Mouse (Mus musculus): Measurements from ENCODE around the gene Vav2. TPM values are rescaled to one million over a fixed set of nuclear protein-coding genes. Genes with fewer than 3 reads are reported as not detected.

The Vav2 gene
- polyA plus RNA-seq, 1 experiment from 2014 or later, result 16.9 TPM

DNA sequence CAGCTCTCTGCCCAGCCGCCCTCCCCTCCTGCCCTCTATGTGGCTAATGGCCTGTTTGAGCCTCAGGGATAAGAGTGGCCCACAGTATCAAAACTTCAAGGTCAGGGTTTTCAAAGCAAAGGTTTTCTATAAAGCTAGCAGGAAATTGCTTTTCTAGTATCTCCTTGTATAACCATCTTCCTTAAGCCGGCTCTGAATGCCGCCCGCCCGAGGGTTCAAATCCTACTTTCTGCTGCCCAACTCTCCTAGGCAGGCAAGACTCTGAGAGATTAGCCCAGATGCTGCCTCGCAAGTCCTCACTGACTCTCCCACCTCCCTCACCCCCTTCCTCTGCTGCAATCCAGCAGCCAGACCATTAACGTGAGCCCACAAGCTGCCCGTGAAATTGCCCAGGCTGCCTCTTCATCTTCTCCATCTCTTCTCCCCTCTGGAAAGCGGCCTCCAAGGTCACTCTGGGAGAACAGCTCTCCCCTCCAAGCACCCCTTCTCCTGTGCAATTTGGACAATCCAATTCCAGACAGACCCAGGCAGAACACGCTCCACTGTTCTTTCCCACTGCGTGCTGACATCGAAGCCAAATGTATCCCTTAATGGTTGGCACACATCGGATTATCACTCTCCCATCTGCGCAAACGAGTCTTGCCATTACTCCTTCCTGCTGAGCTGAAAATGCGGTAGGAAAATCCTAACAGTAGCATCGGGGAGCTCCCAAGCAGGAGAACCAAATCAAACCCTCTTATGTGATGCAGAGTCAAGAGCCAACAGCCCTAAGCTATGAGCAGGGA, 30.0 kb downstream of the Vav2 start:
- Histone ChIP-seq H3K9me3 (peaks cover 12% of the 10 kb centered on the region; the same call in 1 of the 2 replicates), H3K4me3 (no peak overlapping the region), H3K27ac (no peak overlapping the region), H3K36me3 (peaks cover 24% of the 10 kb centered on the region), H3K27me3 (ENCODE audit: insufficient read depth, poor library complexity, severe bottlenecking) (no peaks in the 10 kb centered on the region), H3K4me1 (replicated peaks) (peaks cover 67% of the 10 kb centered on the region)
- WGBS, result 70% methylated on average over 17 of the region's 17 CpGs
- DNase-seq (ENCODE audit: low spot score), result no peak

DNA sequence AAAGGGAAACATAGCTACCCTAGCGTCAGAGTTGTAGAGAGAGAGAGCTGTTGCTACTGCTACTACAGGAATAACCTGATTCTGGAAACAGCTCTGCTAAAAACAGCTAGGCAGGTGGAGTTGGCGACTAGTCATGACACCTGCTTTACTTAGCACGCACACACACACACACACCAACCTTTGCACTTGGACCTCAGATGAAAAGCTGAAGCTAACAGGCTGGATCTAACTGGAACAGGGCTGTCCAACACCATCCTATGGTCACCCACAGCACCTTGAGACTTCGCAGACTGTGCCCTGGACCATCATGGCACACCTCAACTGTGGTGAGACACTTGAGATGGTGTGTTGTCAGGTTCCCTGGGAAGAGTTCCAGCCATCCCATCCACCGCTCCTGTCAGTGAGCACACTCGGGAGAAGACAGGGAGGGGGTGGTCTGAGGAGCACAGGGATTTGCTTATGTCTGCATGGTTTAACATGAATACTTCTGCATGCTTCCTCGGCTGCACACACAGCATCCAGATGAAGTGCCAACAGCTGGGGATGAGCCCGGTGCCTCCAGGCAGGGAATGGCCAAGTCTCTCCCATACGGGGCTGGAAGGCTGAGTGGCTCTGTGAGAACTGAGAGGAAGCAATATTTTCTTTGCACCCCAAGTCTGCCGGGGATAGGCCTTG, 32.5 kb downstream of the Vav2 start:
- no peak overlapping the region for H3K4me3 ChIP-seq
- DNase-seq (ENCODE audit: low spot score), result no peak
- H3K27me3 ChIP-seq (ENCODE audit: insufficient read depth, poor library complexity, severe bottlenecking), result no peaks in the 10 kb centered on the region
- H3K4me1 ChIP-seq (replicated peaks), result peaks cover 92% of the 10 kb centered on the region
- H3K27ac ChIP-seq, result no peak overlapping the region
- H3K9me3 ChIP-seq, result peaks cover 4% of the 10 kb centered on the region; the same call in 1 of the 2 replicates
- WGBS, result 69% methylated on average over 10 of the region's 10 CpGs
- H3K36me3 ChIP-seq, result peaks cover 10% of the 10 kb centered on the region

DNA sequence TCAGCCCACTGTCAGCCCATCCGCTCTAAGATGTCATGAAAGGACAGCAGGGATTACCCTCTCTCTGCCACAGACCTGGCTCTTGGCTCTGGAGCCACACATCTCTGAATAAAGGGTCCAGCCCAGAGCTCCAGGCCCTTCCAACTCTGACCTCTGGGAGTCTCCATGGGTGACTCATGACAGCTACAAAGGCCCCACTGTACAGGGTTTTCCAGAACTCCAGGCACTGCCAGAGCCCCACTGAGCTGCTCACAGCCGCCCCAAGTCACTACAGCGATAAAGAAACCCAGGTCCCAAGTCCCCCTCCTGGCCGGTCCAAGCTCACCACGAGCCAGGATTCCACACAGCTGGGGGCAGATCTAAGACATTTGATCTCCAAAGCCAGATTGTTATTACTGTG, 34.6 kb downstream of the Vav2 start:
- WGBS, result 26% methylated on average over 5 of the region's 5 CpGs
- peaks cover 93% of the 10 kb centered on the region for H3K4me1 ChIP-seq (replicated peaks)
- H3K27me3 ChIP-seq (ENCODE audit: insufficient read depth, poor library complexity, severe bottlenecking), result no peaks in the 10 kb centered on the region
- peak overlapping the region; percentile 31 for H3K27ac ChIP-seq
- peaks cover 1% of the 10 kb centered on the region; the same call in 1 of the 2 replicates for H3K9me3 ChIP-seq
- DNase-seq (ENCODE audit: low spot score), result no peak
- H3K36me3 ChIP-seq, result peaks cover 7% of the 10 kb centered on the region
- H3K4me3 ChIP-seq, result no peak overlapping the region

DNA sequence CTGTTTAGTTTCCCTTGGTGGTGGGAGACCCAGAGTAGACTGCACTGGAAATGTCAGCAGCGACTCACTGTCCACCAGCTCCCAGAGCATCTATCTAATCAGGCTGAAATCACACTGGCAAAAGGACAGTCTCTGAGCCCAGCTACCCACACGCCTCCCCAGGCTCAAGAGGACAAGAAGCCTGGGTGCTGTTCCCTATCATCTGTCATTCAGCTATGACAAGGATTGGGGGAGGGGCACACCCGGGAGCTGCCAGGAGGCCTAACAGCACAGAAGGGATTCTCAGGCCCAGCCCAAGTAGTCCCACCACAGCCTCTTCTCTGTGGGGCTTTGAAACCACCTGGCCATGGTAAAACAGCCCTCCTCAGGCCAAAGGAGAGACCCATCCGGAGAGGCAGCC, 36.1 kb downstream of the Vav2 start:
- 53% methylated on average over 4 of the region's 4 CpGs for WGBS
- peak overlapping the region; percentile 69 for H3K27ac ChIP-seq

DNA sequence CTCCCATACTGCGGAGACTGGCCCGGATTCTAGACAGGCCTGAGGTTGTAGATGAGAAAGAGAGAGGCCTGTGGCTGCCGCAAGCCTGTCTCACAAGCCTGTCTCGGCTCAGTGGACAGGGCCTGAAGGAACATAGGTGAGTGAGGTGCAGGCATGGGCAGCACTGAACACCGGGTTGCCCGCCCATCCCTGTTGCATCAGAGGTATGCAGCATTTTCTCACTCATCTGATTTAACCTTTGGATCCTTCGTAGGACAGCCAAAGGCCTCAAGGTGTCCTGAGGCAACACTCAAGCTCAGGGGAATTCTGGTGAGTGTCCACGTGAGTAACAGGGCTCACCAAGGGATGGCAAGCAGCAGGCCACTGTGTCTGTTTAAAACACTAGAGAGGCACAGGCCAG, 36.5 kb downstream of the Vav2 start:
- Histone ChIP-seq H3K27ac (peak overlapping the region; percentile 69), H3K4me3 (no peak overlapping the region), H3K9me3 (peaks cover 4% of the 10 kb centered on the region; the same call in 1 of the 2 replicates), H3K36me3 (peaks cover 26% of the 10 kb centered on the region), H3K4me1 (replicated peaks) (peaks cover 77% of the 10 kb centered on the region), H3K27me3 (ENCODE audit: insufficient read depth, poor library complexity, severe bottlenecking) (no peaks in the 10 kb centered on the region)
- DNase-seq (ENCODE audit: low spot score), result no peak
- WGBS, result 78% methylated on average over 8 of the region's 8 CpGs

More for the DNA sequence above, 36.1 kb downstream of the Vav2 start:
- DNase-seq (ENCODE audit: low spot score), result no peak
- Histone ChIP-seq H3K4me1 (replicated peaks) (peaks cover 78% of the 10 kb centered on the region), H3K27me3 (ENCODE audit: insufficient read depth, poor library complexity, severe bottlenecking) (no peaks in the 10 kb centered on the region), H3K9me3 (peaks cover 4% of the 10 kb centered on the region; the same call in 1 of the 2 replicates), H3K4me3 (no peak overlapping the region), H3K36me3 (peaks cover 22% of the 10 kb centered on the region)

DNA sequence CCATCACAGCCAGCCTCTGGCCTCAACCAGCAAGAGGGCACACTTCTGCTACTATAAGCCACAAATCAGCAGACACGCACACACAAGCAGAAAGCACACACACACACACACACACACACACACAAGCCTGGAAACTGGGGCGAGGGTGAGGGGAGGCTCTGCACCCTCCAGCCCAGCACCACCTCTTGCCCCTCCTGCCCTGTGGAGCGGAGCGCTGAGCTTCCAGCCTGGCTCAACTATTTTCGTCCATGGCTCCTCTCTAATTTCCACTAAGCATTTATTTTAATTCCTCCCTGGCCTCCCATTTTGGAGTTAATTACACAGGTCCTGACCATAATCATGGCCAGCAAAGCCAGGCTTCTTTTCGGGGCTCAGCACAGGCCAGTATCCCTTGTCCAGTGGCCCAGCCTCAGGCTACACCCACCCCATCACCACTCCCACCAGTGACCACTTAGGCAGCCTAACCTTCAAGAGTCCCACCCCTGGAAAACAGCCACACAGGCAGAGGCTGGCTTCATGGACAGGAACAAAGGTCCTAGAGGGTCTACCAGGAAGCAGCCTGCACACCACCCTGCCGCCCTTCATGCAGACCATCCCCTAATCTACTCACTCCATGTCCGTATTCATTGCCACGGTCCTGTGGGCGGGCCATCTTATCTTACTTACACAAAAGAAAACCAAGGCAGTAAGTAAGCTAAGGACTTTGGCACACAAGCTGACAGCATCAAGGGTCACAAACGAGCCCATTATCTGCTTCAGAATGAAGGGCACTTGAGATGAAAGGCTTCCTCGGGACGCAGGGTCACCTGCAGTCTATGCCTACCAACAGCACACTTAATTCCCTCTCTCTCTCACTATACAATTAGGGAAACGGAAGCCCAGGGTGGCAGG, 37.3 kb downstream of the Vav2 start:
- Histone ChIP-seq H3K27ac (peak overlapping the region; percentile 69), H3K4me1 (replicated peaks) (peaks cover 73% of the 10 kb centered on the region), H3K9me3 (peaks cover 4% of the 10 kb centered on the region; the same call in 1 of the 2 replicates), H3K27me3 (ENCODE audit: insufficient read depth, poor library complexity, severe bottlenecking) (no peaks in the 10 kb centered on the region), H3K36me3 (peaks cover 35% of the 10 kb centered on the region), H3K4me3 (no peak overlapping the region)
- no peak for DNase-seq (ENCODE audit: low spot score)
- WGBS, result 56% methylated on average over 14 of the region's 14 CpGs

DNA sequence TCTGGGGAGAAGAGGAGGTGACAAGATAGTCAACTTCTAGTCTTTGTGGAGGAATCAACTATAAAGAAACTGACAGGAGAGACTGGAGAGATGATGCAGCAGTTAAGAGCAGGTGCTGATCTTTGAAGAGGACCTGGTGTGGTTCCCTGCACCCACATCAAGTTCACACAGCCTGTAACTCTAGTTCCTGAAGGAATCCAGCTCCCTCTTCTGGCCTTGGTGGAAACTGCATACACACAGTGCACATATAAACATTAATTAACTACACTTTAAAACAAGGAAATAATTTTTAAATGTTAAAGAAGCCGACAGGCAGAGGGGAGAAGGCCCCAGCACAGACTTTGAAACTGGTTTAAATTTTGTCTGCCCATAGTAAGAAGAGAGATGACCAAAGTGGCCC, 39.6 kb downstream of the Vav2 start:
- Histone ChIP-seq H3K27me3 (ENCODE audit: insufficient read depth, poor library complexity, severe bottlenecking) (no peaks in the 10 kb centered on the region), H3K4me1 (replicated peaks) (peaks cover 50% of the 10 kb centered on the region), H3K27ac (no peak overlapping the region), H3K36me3 (peaks cover 45% of the 10 kb centered on the region), H3K9me3 (peaks cover 4% of the 10 kb centered on the region; the same call in 1 of the 2 replicates), H3K4me3 (no peak overlapping the region)
- DNase-seq (ENCODE audit: low spot score), result no peak
- WGBS, result 97% methylated on average over 1 of the region's 1 CpGs

DNA sequence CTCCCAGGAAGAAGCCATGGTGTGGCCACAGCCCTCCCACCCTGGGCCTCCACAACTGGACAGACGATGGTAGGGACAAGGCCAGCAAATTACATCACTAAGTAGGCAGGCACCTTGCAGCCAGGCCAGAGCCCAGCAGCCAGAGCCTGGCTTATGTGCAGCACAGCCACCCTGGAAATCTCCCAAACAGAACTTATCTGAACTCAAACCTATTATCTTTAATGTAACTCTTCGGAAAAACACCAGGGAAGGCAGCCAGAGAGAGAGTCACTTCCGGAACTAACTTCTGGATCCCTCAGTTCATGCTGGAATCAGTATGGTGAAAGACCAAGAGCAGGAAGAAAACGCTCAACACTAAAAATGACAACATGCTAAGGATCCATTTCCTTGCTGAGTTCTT, 45.1 kb downstream of the Vav2 start:
- Histone ChIP-seq H3K27ac (0 out of 2 replicates have a peak overlapping the region, but pooled peaks have one; percentile 40), H3K4me3 (no peak overlapping the region), H3K36me3 (peaks cover 41% of the 10 kb centered on the region), H3K4me1 (replicated peaks) (peaks cover 59% of the 10 kb centered on the region), H3K27me3 (ENCODE audit: insufficient read depth, poor library complexity, severe bottlenecking) (no peaks in the 10 kb centered on the region), H3K9me3 (no peaks in the 10 kb centered on the region)
- DNase-seq (ENCODE audit: low spot score), result no peak
- WGBS, result 85% methylated on average over 4 of the region's 4 CpGs

DNA sequence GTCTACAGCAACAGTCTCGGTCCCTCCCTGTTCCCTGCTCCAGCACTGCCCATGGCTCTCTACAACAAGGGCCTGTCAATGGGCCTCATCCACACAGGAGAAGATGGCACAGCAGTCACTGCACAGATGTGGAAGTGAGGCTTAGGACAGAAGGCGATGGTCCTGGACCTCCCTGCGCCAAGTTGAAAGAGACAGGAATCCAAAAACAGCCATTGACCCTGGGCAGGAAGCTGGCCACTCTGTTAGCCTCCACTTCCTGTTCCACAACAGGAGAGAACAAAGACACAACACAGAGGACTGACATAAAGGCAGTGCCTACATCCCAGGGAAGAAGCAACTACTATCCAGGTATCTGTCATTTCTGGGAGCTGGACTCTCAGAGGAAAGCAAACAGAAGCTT, 45.6 kb downstream of the Vav2 start:
- H3K27me3 ChIP-seq (ENCODE audit: insufficient read depth, poor library complexity, severe bottlenecking), result no peaks in the 10 kb centered on the region
- 91% methylated on average over 3 of the region's 3 CpGs for WGBS
- H3K27ac ChIP-seq, result peak overlapping the region; percentile 40; the same call in 1 of the 2 replicates
- no peak for DNase-seq (ENCODE audit: low spot score)
- no peaks in the 10 kb centered on the region for H3K9me3 ChIP-seq
- H3K36me3 ChIP-seq, result peaks cover 36% of the 10 kb centered on the region
- no peak overlapping the region for H3K4me3 ChIP-seq
- H3K4me1 ChIP-seq (replicated peaks), result peaks cover 64% of the 10 kb centered on the region

DNA sequence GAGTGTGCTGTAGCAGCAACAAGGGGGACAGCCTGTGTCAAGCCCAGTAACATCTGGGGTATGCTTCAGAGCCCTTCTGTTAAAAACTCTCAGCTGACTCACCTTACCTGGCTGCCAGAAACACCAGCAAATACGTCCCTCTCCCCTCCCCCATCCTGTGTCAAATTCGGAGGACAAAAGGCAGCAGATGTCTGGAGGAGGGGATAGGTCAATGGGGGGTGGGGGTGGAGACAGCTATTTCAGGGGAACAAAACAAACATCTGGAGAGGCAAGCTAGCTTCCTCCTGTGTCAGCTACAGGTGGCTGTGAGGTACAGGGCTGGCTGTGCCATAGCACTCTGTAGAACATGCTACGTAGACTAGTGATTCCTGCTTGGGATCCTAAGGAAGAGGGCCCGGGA, 49.0 kb downstream of the Vav2 start:
- Histone ChIP-seq H3K27ac (peak overlapping the region; percentile 54), H3K9me3 (no peaks in the 10 kb centered on the region), H3K4me3 (no peak overlapping the region), H3K4me1 (replicated peaks) (peaks cover 85% of the 10 kb centered on the region), H3K36me3 (0 out of 2 replicates have a peak, but pooled peaks cover 8% of the 10 kb centered on the region), H3K27me3 (ENCODE audit: insufficient read depth, poor library complexity, severe bottlenecking) (no peaks in the 10 kb centered on the region)
- 13% methylated on average over 4 of the region's 4 CpGs for whole genome bisulfite sequencing
- DNase-seq (ENCODE audit: low spot score), result no peak

DNA sequence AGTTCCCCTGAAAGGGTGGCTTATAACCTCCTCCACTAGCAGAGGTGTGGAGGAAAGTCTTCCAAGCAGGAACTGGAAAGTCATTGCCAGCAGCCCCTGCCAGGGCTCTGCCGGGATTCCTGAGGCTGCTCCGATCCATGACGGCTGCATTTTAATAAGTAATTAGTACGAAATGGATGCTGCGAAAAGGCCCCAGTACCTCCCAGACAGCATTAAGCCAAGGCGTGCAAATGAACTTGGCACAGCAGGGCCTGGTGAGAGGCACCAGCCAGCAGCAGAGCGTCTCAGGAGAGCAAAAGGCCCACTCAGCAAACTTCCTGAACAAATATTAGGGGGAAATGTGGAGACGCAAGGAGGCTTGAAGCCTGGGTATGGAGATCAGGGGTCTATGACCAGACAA, 49.7 kb downstream of the Vav2 start:
- no peaks in the 10 kb centered on the region for H3K9me3 ChIP-seq
- peak overlapping the region; percentile 54; the same call in 1 of the 2 replicates for H3K27ac ChIP-seq
- H3K4me1 ChIP-seq (replicated peaks), result peaks cover 89% of the 10 kb centered on the region
- no peaks in the 10 kb centered on the region for H3K27me3 ChIP-seq (ENCODE audit: insufficient read depth, poor library complexity, severe bottlenecking)
- H3K4me3 ChIP-seq, result no peak overlapping the region
- H3K36me3 ChIP-seq, result 0 out of 2 replicates have a peak, but pooled peaks cover 8% of the 10 kb centered on the region
- 55% methylated on average over 8 of the region's 8 CpGs for WGBS
- no peak for DNase-seq (ENCODE audit: low spot score)

DNA sequence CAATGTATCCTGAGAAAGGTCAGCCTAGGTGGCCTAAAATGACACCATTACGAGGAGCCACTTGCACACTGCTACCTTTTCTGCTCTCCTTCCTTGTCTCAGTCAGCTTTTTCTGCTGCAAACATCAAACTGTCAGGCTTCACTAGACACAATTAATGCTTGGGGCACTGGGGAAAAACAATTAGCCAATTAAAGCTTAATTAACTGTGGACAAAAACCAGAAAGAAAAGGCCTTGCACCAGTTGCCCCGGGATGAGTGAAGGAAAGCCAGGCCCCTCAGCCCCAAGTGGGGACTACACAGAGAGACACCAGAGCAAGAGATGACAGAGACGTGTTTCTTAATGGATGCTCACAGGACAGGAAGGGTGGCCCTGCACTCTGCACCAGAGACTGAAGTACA, 51.7 kb downstream of the Vav2 start:
- 41% methylated on average over 3 of the region's 3 CpGs for WGBS

More for the DNA sequence above, 51.7 kb downstream of the Vav2 start:
- 0 out of 2 replicates have a peak, but pooled peaks cover 6% of the 10 kb centered on the region for H3K36me3 ChIP-seq
- peaks cover 82% of the 10 kb centered on the region for H3K4me1 ChIP-seq (replicated peaks)
- H3K4me3 ChIP-seq, result no peak overlapping the region
- H3K27ac ChIP-seq, result peak overlapping the region; percentile 9; the same call in 1 of the 2 replicates
- no peaks in the 10 kb centered on the region for H3K27me3 ChIP-seq (ENCODE audit: insufficient read depth, poor library complexity, severe bottlenecking)
- no peak for DNase-seq (ENCODE audit: low spot score)
- H3K9me3 ChIP-seq, result no peaks in the 10 kb centered on the region

Measured in hindbrain, embryonic 10.5 days (tissue).